Mouse (Mus musculus) hindbrain, embryonic 14.5 days (tissue): ENCODE measurements around the gene Hmox2. TPM values are rescaled to one million over a fixed set of nuclear protein-coding genes. Genes with fewer than 3 reads are reported as not detected.

ENCODE experiments used
- ATAC-seq: fragments of 200-750 bp; cut with Nextera tagmentation; 2 replicates; pipeline ENCODE4 v1.8.0; 2017; ENCODE audit warnings: moderate number of reproducible peaks, mild to moderate bottlenecking, moderate TSS enrichment, moderate library complexity; ENCODE audit not compliant: low FRiP score
- DNase-seq: peaks from one replicate; pipeline ENCODE4 v3.0.0-alpha.2; 2015; ENCODE audit warnings: low spot score
- H3K27ac ChIP-seq: fragments of 300-500 bp; sonication (generic); 2 replicates; pipeline ENCODE4 v1.5.1; 2014; ENCODE audit warnings: mild to moderate bottlenecking, moderate library complexity
- H3K27me3 ChIP-seq: fragments of 300-500 bp; sonication (generic); 2 replicates; pipeline ENCODE4 v1.6.1; 2014; ENCODE audit warnings: mild to moderate bottlenecking, low read length, mixed read lengths; ENCODE audit not compliant: control insufficient read depth, insufficient read depth
- H3K36me3 ChIP-seq: fragments of 300-500 bp; sonication (generic); replicated peaks from 2 replicates; pipeline ENCODE4 v1.6.1; 2014; ENCODE audit not compliant: control insufficient read depth, insufficient read depth
- H3K4me1 ChIP-seq: fragments of 300-500 bp; sonication (generic); replicated peaks from 2 replicates; pipeline ENCODE4 v1.6.1; 2014; ENCODE audit warnings: antibody characterized with exemption, low read length, mixed read lengths; ENCODE audit not compliant: control insufficient read depth, insufficient read depth
- H3K4me2 ChIP-seq: fragments of 300-500 bp; sonication (generic); replicated peaks from 2 replicates; pipeline ENCODE4 v1.6.1; 2014; ENCODE audit warnings: mild to moderate bottlenecking, moderate library complexity
- H3K4me3 ChIP-seq: fragments of 300-500 bp; sonication (generic); replicated peaks from 2 replicates; pipeline ENCODE4 v1.5.1; 2014; ENCODE audit warnings: mild to moderate bottlenecking, low read length
- H3K9ac ChIP-seq: fragments of 300-500 bp; sonication (generic); 2 replicates; pipeline ENCODE4 v1.6.1; 2014
- H3K9me3 ChIP-seq: fragments of 300-500 bp; sonication (generic); 2 replicates; pipeline ENCODE4 v1.6.1; 2016; ENCODE audit warnings: low read length; ENCODE audit not compliant: control insufficient read depth
- whole genome bisulfite sequencing: fragments of 180-500 bp; shearing (Covaris S2); extraction: QIAGEN DNeasy Blood & Tissue Kit; methylation state at CpG from one replicate; pipeline ENCODE4 v1.1.7; 2014; 5-methylcytosine and 5-hydroxymethylcytosine counted together
- polyA plus RNA-seq: library from polyadenylated mRNA; unstranded; fragments of >200 nt; fragmentation: Nextera tagmentation; extraction: Ambion mirVana; gene quantifications from 2 replicates; pipeline ENCODE4 v1.2.1, GENCODE M21; 2014

Hmox2 gene
- polyA plus RNA-seq, 1 experiment from 2014 or later: 102 TPM

DNA sequence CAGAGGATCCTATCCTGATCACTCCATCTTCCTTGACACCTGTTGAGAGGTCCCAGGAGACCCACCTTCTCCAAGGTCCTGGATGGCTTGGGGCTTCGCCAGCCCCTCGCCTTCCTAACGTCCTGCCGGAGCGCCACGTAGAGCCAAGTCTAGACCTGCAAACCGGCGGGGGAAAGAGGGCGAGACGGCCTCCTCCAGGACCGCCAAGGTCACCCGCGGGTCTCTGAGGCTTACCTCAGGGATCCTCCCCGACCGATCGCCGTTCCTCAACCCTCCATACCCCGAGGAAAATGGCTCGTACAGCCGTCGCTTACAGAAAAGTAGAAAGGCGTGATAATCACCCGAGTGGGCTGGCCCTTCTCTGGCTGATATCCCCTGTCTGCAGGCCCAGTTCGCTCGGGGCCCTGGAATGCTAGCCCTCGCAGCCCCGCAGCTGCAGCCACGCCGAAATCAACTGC, 63.2 kb downstream of the Hmox2 start:
- Histone ChIP-seq H3K36me3 (no peaks in the 10 kb centered on the region), H3K9ac (peak overlapping the region; percentile 76), H3K9me3 (no peaks in the 10 kb centered on the region), H3K4me3 (peak overlapping the region; percentile 92), H3K27ac (peak overlapping the region; percentile 98), H3K27me3 (no peaks in the 10 kb centered on the region), H3K4me1 (peaks cover 44% of the 10 kb centered on the region), H3K4me2 (peak overlapping the region; percentile 93)
- no peak for DNase-seq
- WGBS: under 1% methylated on average over 29 of the region's 29 CpGs
- peak; percentile 64 for ATAC-seq

DNA sequence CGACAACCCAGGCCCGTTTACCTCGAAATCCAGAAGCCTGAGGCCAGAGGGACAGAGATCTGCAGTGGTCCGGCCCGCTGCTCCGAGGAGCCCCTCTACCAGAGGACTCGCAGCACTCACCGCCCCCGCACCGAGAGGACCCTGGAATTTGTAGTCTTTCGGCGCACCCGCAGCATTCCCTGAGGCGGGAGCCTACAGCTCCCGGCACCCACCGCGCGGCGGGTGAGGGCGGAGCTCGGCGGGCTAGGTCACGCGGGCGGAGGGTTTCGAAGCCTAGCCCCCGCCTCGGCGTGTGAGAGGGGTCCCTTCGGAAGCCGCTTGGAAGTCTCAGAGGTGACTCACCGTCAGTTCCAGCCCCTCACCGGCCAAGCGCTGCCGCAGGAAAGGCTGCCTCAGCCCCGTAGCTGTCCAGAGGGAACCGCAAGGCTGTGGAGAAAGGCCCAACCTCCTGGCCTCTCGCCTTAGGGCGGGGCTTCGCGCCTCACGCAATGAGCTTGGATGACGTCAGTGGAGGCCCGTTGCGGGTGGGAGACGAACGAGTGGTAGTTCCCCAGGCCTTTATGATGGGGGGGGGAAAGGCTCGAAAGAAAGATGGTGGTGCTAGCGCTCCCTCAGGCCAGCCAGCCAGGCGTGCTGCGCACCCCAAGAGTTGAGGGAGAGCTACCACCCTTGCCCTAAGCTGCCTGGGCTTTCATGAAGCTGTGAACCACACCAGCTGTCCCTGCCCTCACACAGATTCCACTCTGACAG, 63.8 kb downstream of the Hmox2 start, which contains the start of gene Cdip1:
TSS of gene Cdip1 (minus strand) at position 483 of the 750 bp plus-strand sequence.
- H3K36me3 ChIP-seq: no peaks in the 10 kb centered on the region
- H3K4me3 ChIP-seq: peak within 1 kb of the TSS; percentile 92
- WGBS: under 1% methylated on average over 51 of the region's 51 CpGs
- no peaks in the 10 kb centered on the region for H3K9me3 ChIP-seq
- H3K4me1 ChIP-seq: peaks cover 38% of the 10 kb centered on the region
- no peaks in the 10 kb centered on the region for H3K27me3 ChIP-seq
- ATAC-seq (peak; percentile 98), DNase-seq (peak; percentile 93)
- peak within 1 kb of the TSS; percentile 98 for H3K27ac ChIP-seq
- H3K9ac ChIP-seq: peak within 1 kb of the TSS; percentile 76
- peak within 1 kb of the TSS; percentile 93 for H3K4me2 ChIP-seq

DNA sequence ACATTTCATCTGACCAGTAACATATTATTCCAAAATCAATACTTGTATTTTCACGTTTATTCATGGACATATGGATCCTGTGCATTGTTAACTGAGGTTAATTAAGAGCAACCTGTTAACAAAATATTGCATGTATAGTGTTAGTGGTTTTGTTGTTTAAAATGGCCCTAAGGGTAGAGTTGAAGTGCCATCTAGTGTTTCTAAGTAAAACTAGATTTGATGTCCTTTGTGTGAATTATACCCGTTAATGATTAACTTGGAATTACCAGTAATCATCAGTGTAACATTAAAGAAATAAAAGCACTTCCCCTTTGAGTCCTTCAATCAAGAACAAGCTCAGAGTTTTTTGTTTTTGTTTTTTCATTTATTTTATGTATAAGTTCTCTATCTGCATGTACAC, 65.2 kb downstream of the Hmox2 start:
- Histone ChIP-seq H3K4me3 (no peak overlapping the region), H3K9me3 (no peaks in the 10 kb centered on the region), H3K36me3 (no peaks in the 10 kb centered on the region), H3K9ac (no peak overlapping the region), H3K4me1 (peaks cover 25% of the 10 kb centered on the region), H3K27ac (no peak overlapping the region), H3K27me3 (no peaks in the 10 kb centered on the region), H3K4me2 (no peak overlapping the region)
- WGBS: 60% methylated on average over 2 of the region's 2 CpGs
- DNase-seq: no peak
- no peak for ATAC-seq

- no peak for ATAC-seq
Measured at GRCm38 (mm10) chr16:4796631-4797030, 70.5 kb downstream of the Hmox2 start.

More at GRCm38 (mm10) chr16:4796631-4797030, 70.5 kb downstream of the Hmox2 start:
- no peaks in the 10 kb centered on the region for H3K4me1 ChIP-seq
- no peak overlapping the region for H3K9ac ChIP-seq
- no peak for DNase-seq
- no peak overlapping the region for H3K4me3 ChIP-seq
- WGBS: 86% methylated on average over 4 of the region's 4 CpGs
- H3K36me3 ChIP-seq: no peaks in the 10 kb centered on the region
- H3K27ac ChIP-seq: no peak overlapping the region
- H3K27me3 ChIP-seq: no peaks in the 10 kb centered on the region
- no peaks in the 10 kb centered on the region for H3K9me3 ChIP-seq
- H3K4me2 ChIP-seq: no peak overlapping the region

Other genes with a start within 250 kb of the Hmox2 start
- 28.0 and 31.2 TPM in 2 replicates for gene Srl, start 184.5 kb upstream of the Hmox2 start, polyA plus RNA-seq
- 8.2 and 8.8 TPM in 2 replicates for gene Tfap4, start 166.5 kb upstream of the Hmox2 start, polyA plus RNA-seq
- 18.1 and 19.0 TPM in 2 replicates for gene Glis2, start 131.6 kb upstream of the Hmox2 start, polyA plus RNA-seq
- gene Pam16, start 101.4 kb upstream of the Hmox2 start, polyA plus RNA-seq: 174 and 193 TPM in 2 replicates
- 6.4 and 6.6 TPM in 2 replicates for gene Vasn, start 86.4 kb upstream of the Hmox2 start, polyA plus RNA-seq
- gene Dnaja3, start 86.4 kb upstream of the Hmox2 start, polyA plus RNA-seq: 54.6 and 64.8 TPM in 2 replicates
- 24.1 and 27.2 TPM in 2 replicates for gene Coro7, start 46.6 kb upstream of the Hmox2 start, polyA plus RNA-seq
- 56.4 and 58.0 TPM in 2 replicates for gene Nmral1, start 7.0 kb upstream of the Hmox2 start, polyA plus RNA-seq
- gene Cdip1, start 63.9 kb downstream of the Hmox2 start, polyA plus RNA-seq: 112 and 121 TPM in 2 replicates
- 0.34 and 0.74 TPM in 2 replicates for gene 4930562C15Rik, start 109.1 kb downstream of the Hmox2 start, polyA plus RNA-seq
- gene Ubald1, start 154.0 kb downstream of the Hmox2 start, polyA plus RNA-seq: 54.0 and 54.4 TPM in 2 replicates
- 119 and 122 TPM in 2 replicates for gene Mgrn1, start 159.9 kb downstream of the Hmox2 start, polyA plus RNA-seq
- 122 and 133 TPM in 2 replicates for gene Nudt16l1, start 212.4 kb downstream of the Hmox2 start, polyA plus RNA-seq
- gene Anks3, start 237.8 kb downstream of the Hmox2 start, polyA plus RNA-seq: 55.9 and 58.5 TPM in 2 replicates